Mouse (Mus musculus) hindbrain, embryonic 16.5 days (tissue): ENCODE measurements around the gene Nub1. TPM values are rescaled to one million over a fixed set of nuclear protein-coding genes. Genes with fewer than 3 reads are reported as not detected.
A peak's percentile ranks its signal among the peaks of the same experiment; 100 is the strongest.
"Not testable (repeated sequence)": the region's sequence is repeated elsewhere in the genome, so short reads cannot be mapped to it uniquely, and the experiment has no call there.

Experiments
- ATAC-seq: fragments of 200-750 bp; cut with Nextera tagmentation; 2 replicates; pipeline ENCODE4 v1.8.0; 2017; ENCODE audit warnings: moderate TSS enrichment, moderate library complexity
- H3K27ac ChIP-seq: fragments of 300-500 bp; sonication (generic); 2 replicates; pipeline ENCODE4 v1.5.1; 2014; ENCODE audit warnings: low read depth, mild to moderate bottlenecking, control low read depth, low read length, moderate library complexity
- H3K27me3 ChIP-seq: fragments of 300-500 bp; sonication (generic); replicated peaks from 2 replicates; pipeline ENCODE4 v1.6.1; 2014; ENCODE audit warnings: low read length; ENCODE audit not compliant: control insufficient read depth, insufficient read depth
- H3K36me3 ChIP-seq: fragments of 300-500 bp; sonication (generic); 2 replicates; pipeline ENCODE4 v1.6.1; 2014; ENCODE audit warnings: mild to moderate bottlenecking, low read length, moderate library complexity, mixed read lengths; ENCODE audit not compliant: control insufficient read depth, insufficient read depth
- H3K4me1 ChIP-seq: fragments of 300-500 bp; sonication (generic); 2 replicates; pipeline ENCODE4 v1.6.1; 2014; ENCODE audit warnings: low read depth, low read length; ENCODE audit not compliant: control insufficient read depth, insufficient read depth
- H3K4me2 ChIP-seq: fragments of 300-500 bp; sonication (generic); 2 replicates; pipeline ENCODE4 v1.6.1; 2014; ENCODE audit warnings: mild to moderate bottlenecking, low read length, control low read depth, moderate library complexity
- H3K4me3 ChIP-seq: fragments of 300-500 bp; sonication (generic); 2 replicates; pipeline ENCODE4 v1.5.1; 2014; ENCODE audit warnings: mild to moderate bottlenecking, low read length, control low read depth, moderate library complexity
- H3K9ac ChIP-seq: fragments of 300-500 bp; sonication (generic); 2 replicates; pipeline ENCODE4 v1.6.1; 2014; ENCODE audit warnings: low read depth, mild to moderate bottlenecking, control low read depth, low read length, moderate library complexity
- H3K9me3 ChIP-seq: fragments of 300-500 bp; sonication (generic); 2 replicates; pipeline ENCODE4 v1.6.1; 2014; ENCODE audit warnings: mild to moderate bottlenecking, low read length, moderate library complexity; ENCODE audit not compliant: control insufficient read depth
- WGBS: fragments of 180-500 bp; shearing (Covaris S2); extraction: QIAGEN DNeasy Blood & Tissue Kit; methylation state at CpG from one replicate; pipeline ENCODE4 v1.1.7; 2014; 5-methylcytosine and 5-hydroxymethylcytosine counted together
- polyA plus RNA-seq: library from polyadenylated mRNA; unstranded; fragments of >200 nt; fragmentation: Nextera tagmentation; extraction: Ambion mirVana; gene quantifications from 2 replicates; pipeline ENCODE4 v1.2.1, GENCODE M21; 2015

The Nub1 gene
- polyA plus RNA-seq, 1 experiment from 2014 or later: 48.8 TPM

GRCm38 (mm10) chr5:24686671-24687420 lies 1.5 kb downstream of the Nub1 start:
- H3K27ac ChIP-seq, H3K9me3 ChIP-seq, H3K27me3 ChIP-seq, ATAC-seq, H3K36me3 ChIP-seq: not testable (repeated sequence)
- 82% methylated on average over 16 of the region's 16 CpGs for WGBS
- Histone ChIP-seq H3K4me1 (peaks cover 13% of the 10 kb centered on the region), H3K4me3 (peak overlapping the region; percentile 85), H3K4me2 (peak overlapping the region; percentile 83), H3K9ac (peak overlapping the region; percentile 86; the same call in 1 of the 2 replicates)

GRCm38 (mm10) chr5:24687696-24688095 lies 2.4 kb downstream of the Nub1 start:
- Histone ChIP-seq H3K9ac (no peak overlapping the region), H3K4me3 (no peak overlapping the region), H3K36me3 (peaks cover 12% of the 10 kb centered on the region), H3K27ac (no peak overlapping the region), H3K4me2 (no peak overlapping the region), H3K9me3 (no peaks in the 10 kb centered on the region), H3K27me3 (no peaks in the 10 kb centered on the region), H3K4me1 (peaks cover 13% of the 10 kb centered on the region)
- WGBS: 100% methylated on average over 1 of the region's 1 CpGs
- no peak for ATAC-seq

- H3K36me3 ChIP-seq: peaks cover 54% of the 10 kb centered on the region
- no peak overlapping the region for H3K9ac ChIP-seq
- ATAC-seq: no peak
- H3K27me3 ChIP-seq: no peaks in the 10 kb centered on the region
- H3K4me2 ChIP-seq: no peak overlapping the region
- H3K4me1 ChIP-seq: no peaks in the 10 kb centered on the region
- no peaks in the 10 kb centered on the region for H3K9me3 ChIP-seq
- WGBS: 75% methylated on average over 3 of the region's 3 CpGs
- no peak overlapping the region for H3K4me3 ChIP-seq
- H3K27ac ChIP-seq: no peak overlapping the region
Observed at GRCm38 (mm10) chr5:24696704-24697103, 11.4 kb downstream of the Nub1 start.

GRCm38 (mm10) chr5:24701271-24701670 lies 15.9 kb downstream of the Nub1 start:
- Histone ChIP-seq H3K4me2 (no peak overlapping the region), H3K4me3 (no peak overlapping the region), H3K9me3 (no peaks in the 10 kb centered on the region), H3K36me3 (peaks cover 47% of the 10 kb centered on the region), H3K27me3 (no peaks in the 10 kb centered on the region), H3K9ac (no peak overlapping the region), H3K4me1 (no peaks in the 10 kb centered on the region), H3K27ac (no peak overlapping the region)
- 92% methylated on average over 3 of the region's 3 CpGs for WGBS
- ATAC-seq: no peak

- Histone ChIP-seq H3K27me3 (no peaks in the 10 kb centered on the region), H3K4me3 (no peak overlapping the region), H3K9ac (no peak overlapping the region), H3K36me3 (peaks cover 50% of the 10 kb centered on the region), H3K4me1 (no peaks in the 10 kb centered on the region), H3K4me2 (no peak overlapping the region), H3K27ac (no peak overlapping the region), H3K9me3 (no peaks in the 10 kb centered on the region)
- WGBS: 91% methylated on average over 8 of the region's 8 CpGs
- no peak for ATAC-seq
Observed at GRCm38 (mm10) chr5:24704615-24705014, 19.3 kb downstream of the Nub1 start.

- Histone ChIP-seq H3K36me3 (peaks cover 39% of the 10 kb centered on the region), H3K4me2 (no peak overlapping the region), H3K27me3 (no peaks in the 10 kb centered on the region), H3K27ac (no peak overlapping the region), H3K4me3 (no peak overlapping the region), H3K9me3 (peaks cover 4% of the 10 kb centered on the region; the same call in 1 of the 2 replicates), H3K4me1 (0 out of 2 replicates have a peak, but pooled peaks cover 2% of the 10 kb centered on the region), H3K9ac (no peak overlapping the region)
- WGBS: 36% methylated on average over 2 of the region's 2 CpGs
- ATAC-seq: no peak
Observed at GRCm38 (mm10) chr5:24709962-24710361, 24.6 kb downstream of the Nub1 start.

GRCm38 (mm10) chr5:24711615-24712014 lies 26.3 kb downstream of the Nub1 start:
- no peak overlapping the region for H3K4me3 ChIP-seq
- peaks cover 4% of the 10 kb centered on the region; the same call in 1 of the 2 replicates for H3K9me3 ChIP-seq
- H3K27me3 ChIP-seq: no peaks in the 10 kb centered on the region
- WGBS: 95% methylated on average over 6 of the region's 6 CpGs
- H3K36me3 ChIP-seq: peaks cover 33% of the 10 kb centered on the region
- H3K27ac ChIP-seq: no peak overlapping the region
- ATAC-seq: no peak
- H3K9ac ChIP-seq: no peak overlapping the region
- no peak overlapping the region for H3K4me2 ChIP-seq
- H3K4me1 ChIP-seq: 0 out of 2 replicates have a peak, but pooled peaks cover 2% of the 10 kb centered on the region

- peak; percentile 84 for ATAC-seq
- H3K4me1 ChIP-seq: 0 out of 2 replicates have a peak, but pooled peaks cover 2% of the 10 kb centered on the region
- 68% methylated on average over 2 of the region's 2 CpGs for WGBS
Observed at GRCm38 (mm10) chr5:24713199-24713598, 27.9 kb downstream of the Nub1 start.

GRCm38 (mm10) chr5:24713987-24714386 lies 28.7 kb downstream of the Nub1 start:
- Histone ChIP-seq H3K27ac (no peak overlapping the region), H3K4me1 (0 out of 2 replicates have a peak, but pooled peaks cover 2% of the 10 kb centered on the region)
- WGBS: 83% methylated on average over 6 of the region's 6 CpGs

More at GRCm38 (mm10) chr5:24713199-24713598, 27.9 kb downstream of the Nub1 start:
- Histone ChIP-seq H3K4me3 (no peak overlapping the region), H3K9me3 (peaks cover 4% of the 10 kb centered on the region; the same call in 1 of the 2 replicates), H3K27ac (no peak overlapping the region), H3K27me3 (no peaks in the 10 kb centered on the region), H3K4me2 (no peak overlapping the region), H3K9ac (no peak overlapping the region), H3K36me3 (peaks cover 18% of the 10 kb centered on the region)

More at GRCm38 (mm10) chr5:24713987-24714386, 28.7 kb downstream of the Nub1 start:
- peaks cover 4% of the 10 kb centered on the region; the same call in 1 of the 2 replicates for H3K9me3 ChIP-seq
- no peak overlapping the region for H3K4me3 ChIP-seq
- no peak for ATAC-seq
- peaks cover 15% of the 10 kb centered on the region for H3K36me3 ChIP-seq
- H3K9ac ChIP-seq: no peak overlapping the region
- no peak overlapping the region for H3K4me2 ChIP-seq
- H3K27me3 ChIP-seq: no peaks in the 10 kb centered on the region
